Mouse (Mus musculus) heart, postnatal 0 days (tissue): ENCODE results near the gene Chmp6. TPM values are rescaled to one million over a fixed set of nuclear protein-coding genes. Genes with fewer than 3 reads are reported as not detected.

Experiments
- ATAC-seq: fragments of 200-750 bp; cut with Nextera tagmentation; 2 replicates; pipeline ENCODE4 v1.8.0; 2017; ENCODE audit warnings: low read depth, moderate number of reproducible peaks, moderate library complexity; ENCODE audit not compliant: insufficient read depth
- DNase-seq: peaks from one replicate; pipeline ENCODE4 v3.0.0-alpha.2; 2016; ENCODE audit warnings: low spot score
- H3K27ac ChIP-seq: fragments of 300-500 bp; sonication (generic); 2 replicates; pipeline ENCODE4 v1.5.1; 2014; ENCODE audit warnings: low read depth, mild to moderate bottlenecking
- H3K27me3 ChIP-seq: fragments of 300-500 bp; sonication (generic); 2 replicates; pipeline ENCODE4 v1.6.1; 2014; ENCODE audit warnings: low read length, mixed read lengths; ENCODE audit not compliant: control insufficient read depth, insufficient read depth
- H3K36me3 ChIP-seq: fragments of 300-500 bp; sonication (generic); replicated peaks from 2 replicates; pipeline ENCODE4 v1.6.1; 2014; ENCODE audit warnings: low read length, mixed read lengths; ENCODE audit not compliant: control insufficient read depth, insufficient read depth
- H3K4me1 ChIP-seq: fragments of 300-500 bp; sonication (generic); 2 replicates; pipeline ENCODE4 v1.6.1; 2014; ENCODE audit warnings: antibody characterized with exemption; ENCODE audit not compliant: control insufficient read depth, insufficient read depth
- H3K4me2 ChIP-seq: fragments of 300-500 bp; sonication (generic); 2 replicates; pipeline ENCODE4 v1.6.1; 2014; ENCODE audit warnings: low read depth, mild to moderate bottlenecking, low read length, moderate library complexity
- H3K4me3 ChIP-seq: fragments of 300-500 bp; sonication (generic); 2 replicates; pipeline ENCODE4 v1.5.1; 2014; ENCODE audit warnings: low read depth, low read length
- H3K9ac ChIP-seq: fragments of 300-500 bp; sonication (generic); replicated peaks from 2 replicates; pipeline ENCODE4 v1.6.1; 2014; ENCODE audit warnings: low read depth, low read length, mixed read lengths
- H3K9me3 ChIP-seq: fragments of 300-500 bp; sonication (generic); replicated peaks from 2 replicates; pipeline ENCODE4 v1.6.1; 2016; ENCODE audit warnings: low read length; ENCODE audit not compliant: control insufficient read depth
- CTCF ChIP-seq: IDR thresholded peaks from 2 replicates; pipeline ENCODE4 v1.5.1; 2016; ENCODE audit warnings: antibody characterized with exemption, control low read depth, low read depth
- EP300 ChIP-seq: IDR thresholded peaks from 2 replicates; pipeline ENCODE4 v1.6.1; 2016; ENCODE audit warnings: antibody characterized with exemption, low read depth
- WGBS: fragments of 180-500 bp; shearing (Covaris S2); extraction: QIAGEN DNeasy Blood & Tissue Kit; methylation state at CpG from one replicate; pipeline ENCODE4 v1.1.7; 2014; 5-methylcytosine and 5-hydroxymethylcytosine counted together
- polyA plus RNA-seq: library from polyadenylated mRNA; unstranded; fragments of >200 nt; fragmentation: Nextera tagmentation; extraction: Ambion mirVana; gene quantifications from 2 replicates; pipeline ENCODE4 v1.2.1, GENCODE M21; 2015
- total RNA-seq: library from RNA; depleted of rRNA; stranded (reverse); fragments of >200 nt; gene quantifications from 2 replicates; pipeline ENCODE4 v1.2.3, GENCODE M21; 2014; ENCODE audit warnings: low replicate concordance

The Chmp6 gene
- total and polyA plus RNA-seq, 2 experiments from 2014 or later = 57.7 to 65.2 TPM

- no peaks in the 10 kb centered on the region for H3K9me3 ChIP-seq
- peaks cover 9% of the 10 kb centered on the region for H3K4me1 ChIP-seq
- ATAC-seq (no peak; the same call in 1 of the 2 replicates), DNase-seq (peak; percentile 63)
- peak overlapping the region; percentile 42 for H3K4me2 ChIP-seq
- H3K4me3 ChIP-seq = no peak overlapping the region
- WGBS = under 1% methylated on average over 5 of the region's 5 CpGs
- no peaks in the 10 kb centered on the region for H3K36me3 ChIP-seq
- H3K27ac ChIP-seq = no peak overlapping the region
- peaks cover 14% of the 10 kb centered on the region; the same call in 1 of the 2 replicates for H3K27me3 ChIP-seq
- TF ChIP-seq EP300 (no peak), CTCF (peak; percentile 84)
- H3K9ac ChIP-seq = no peak overlapping the region; the same call in 1 of the 2 replicates
These were observed 3.8 kb upstream of the Chmp6 start for GRCm38 (mm10) chr11:119909436-119909835.

- Histone ChIP-seq H3K4me3 (peak overlapping the region; percentile 90), H3K36me3 (peaks cover 10% of the 10 kb centered on the region), H3K4me1 (peaks cover 26% of the 10 kb centered on the region), H3K27me3 (peaks cover 3% of the 10 kb centered on the region; the same call in 1 of the 2 replicates), H3K27ac (no peak overlapping the region), H3K9me3 (no peaks in the 10 kb centered on the region), H3K4me2 (peak overlapping the region; percentile 81), H3K9ac (peak overlapping the region; percentile 93)
- 13% methylated on average over 7 of the region's 7 CpGs for WGBS
- ATAC-seq (no peak), DNase-seq (no peak)
- TF ChIP-seq EP300 (no peak), CTCF (no peak)
These were observed 396 bp upstream of the Chmp6 start for GRCm38 (mm10) chr11:119912845-119913244.

GRCm38 (mm10) chr11:119913935-119914314 is 684 bp downstream of the Chmp6 start:
- TF ChIP-seq CTCF = no peak
- TF ChIP-seq EP300 = no peak; the same call in 1 of the 2 replicates
- Histone ChIP-seq H3K9me3 (no peaks in the 10 kb centered on the region), H3K36me3 (peaks cover 21% of the 10 kb centered on the region), H3K4me3 (peak overlapping the region; percentile 90), H3K4me2 (peak overlapping the region; percentile 81), H3K27me3 (no peaks in the 10 kb centered on the region), H3K27ac (peak overlapping the region; percentile 80), H3K9ac (peak overlapping the region; percentile 93), H3K4me1 (peaks cover 26% of the 10 kb centered on the region)
- peak; percentile 32 for ATAC-seq
- 0% methylated on average over 26 of the region's 26 CpGs for WGBS
- no peak for DNase-seq

- Histone ChIP-seq H3K36me3 (peaks cover 26% of the 10 kb centered on the region), H3K4me3 (peak overlapping the region; percentile 90), H3K4me1 (peaks cover 26% of the 10 kb centered on the region), H3K9me3 (no peaks in the 10 kb centered on the region), H3K4me2 (peak overlapping the region; percentile 81), H3K27ac (no peak overlapping the region; the same call in 1 of the 2 replicates), H3K9ac (peak overlapping the region; percentile 93), H3K27me3 (no peaks in the 10 kb centered on the region)
- TF ChIP-seq EP300 (no peak), CTCF (no peak)
- WGBS = 15% methylated on average over 4 of the region's 4 CpGs
- ATAC-seq (no peak), DNase-seq (no peak)
These were observed 1.1 kb downstream of the Chmp6 start for GRCm38 (mm10) chr11:119914381-119914780.

- H3K27me3 ChIP-seq = no peaks in the 10 kb centered on the region
- 63% methylated on average over 9 of the region's 9 CpGs for WGBS
- ATAC-seq (no peak), DNase-seq (no peak)
- H3K4me3 ChIP-seq = no peak overlapping the region
- H3K4me1 ChIP-seq = peaks cover 26% of the 10 kb centered on the region
- 0 out of 2 replicates have a peak overlapping the region, but pooled peaks have one; percentile 8 for H3K27ac ChIP-seq
- H3K4me2 ChIP-seq = peak overlapping the region; percentile 22
- no peak for TF ChIP-seq EP300
- no peak for TF ChIP-seq CTCF
- H3K9ac ChIP-seq = no peak overlapping the region
- H3K9me3 ChIP-seq = no peaks in the 10 kb centered on the region
- H3K36me3 ChIP-seq = peaks cover 36% of the 10 kb centered on the region
These were observed 2.4 kb downstream of the Chmp6 start for GRCm38 (mm10) chr11:119915666-119916065.
